Mouse (Mus musculus) midbrain, embryonic 13.5 days (tissue): ENCODE measurements at regions not wholly inside any gene's neighbourhood (a gene's known extent, or its start where the extent isn't known, plus 50 kb on each side); places are given as distances from the start of the nearest gene placed in this dataset.
A peak's percentile ranks its signal among the peaks of the same experiment; 100 is the strongest.

ENCODE experiments used
- ATAC-seq: fragments of 200-750 bp; cut with Nextera tagmentation; 2 replicates; pipeline ENCODE4 v1.8.0; 2017; ENCODE audit warnings: mild to moderate bottlenecking, moderate TSS enrichment, moderate library complexity
- H3K27ac ChIP-seq: fragments of 300-500 bp; sonication (generic); 2 replicates; pipeline ENCODE4 v1.5.1; 2015; ENCODE audit warnings: inconsistent platforms, mild to moderate bottlenecking, moderate library complexity
- H3K27me3 ChIP-seq: fragments of 300-500 bp; sonication (generic); 2 replicates; pipeline ENCODE4 v1.6.1; 2015; ENCODE audit warnings: mild to moderate bottlenecking, inconsistent platforms
- H3K36me3 ChIP-seq: fragments of 300-500 bp; sonication (generic); 2 replicates; pipeline ENCODE4 v1.6.1; 2015; ENCODE audit warnings: mild to moderate bottlenecking, inconsistent platforms
- H3K4me1 ChIP-seq: fragments of 300-500 bp; sonication (generic); replicated peaks from 2 replicates; pipeline ENCODE4 v1.6.1; 2015; ENCODE audit warnings: inconsistent platforms
- H3K4me2 ChIP-seq: fragments of 300-500 bp; sonication (generic); replicated peaks from 2 replicates; pipeline ENCODE4 v1.6.1; 2015; ENCODE audit warnings: moderate library complexity, mild to moderate bottlenecking, inconsistent platforms
- H3K4me3 ChIP-seq: fragments of 300-500 bp; sonication (generic); replicated peaks from 2 replicates; pipeline ENCODE4 v1.5.1; 2015; ENCODE audit warnings: mild to moderate bottlenecking, inconsistent platforms
- H3K9ac ChIP-seq: fragments of 300-500 bp; sonication (generic); replicated peaks from 2 replicates; pipeline ENCODE4 v1.6.1; 2015; ENCODE audit warnings: mild to moderate bottlenecking, inconsistent platforms
- H3K9me3 ChIP-seq: fragments of 300-500 bp; sonication (generic); 2 replicates; pipeline ENCODE4 v1.6.1; 2016; ENCODE audit warnings: mild to moderate bottlenecking, inconsistent platforms
- WGBS: fragments of 180-500 bp; shearing (Covaris S2); methylation state at CpG from one replicate; pipeline ENCODE4 v1.1.7; 2015; 5-methylcytosine and 5-hydroxymethylcytosine counted together

DNA sequence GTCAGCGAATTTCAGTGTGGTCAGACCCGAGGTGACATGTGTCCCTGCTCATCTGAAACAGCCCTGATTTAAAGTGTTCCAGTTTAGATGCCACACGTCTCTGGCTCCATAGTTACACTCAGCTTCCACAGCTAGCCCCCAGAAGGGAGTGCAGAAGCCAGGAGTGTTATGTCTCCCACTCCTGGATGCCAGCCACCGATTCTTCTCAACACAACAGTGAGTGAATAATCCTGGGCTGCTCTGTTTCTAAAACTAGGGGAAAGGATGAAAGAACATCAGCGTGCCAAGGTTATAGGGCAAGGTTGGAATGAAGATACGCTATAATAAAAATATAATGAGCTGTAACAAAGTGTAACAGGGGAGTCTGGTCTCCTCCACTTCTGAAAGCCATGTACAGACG is 51.5 kb upstream of the Stmnd1 start:
- Histone ChIP-seq H3K4me1 (peaks cover 20% of the 10 kb centered on the region), H3K36me3 (no peaks in the 10 kb centered on the region), H3K4me3 (no peak overlapping the region), H3K4me2 (no peak overlapping the region), H3K9me3 (no peaks in the 10 kb centered on the region), H3K27ac (no peak overlapping the region), H3K9ac (no peak overlapping the region), H3K27me3 (no peaks in the 10 kb centered on the region)
- WGBS, result 76% methylated on average over 7 of the region's 7 CpGs
- ATAC-seq, result no peak

GRCm38 (mm10) chr13:46218101-46218701 is 55.3 kb upstream of the Stmnd1 start:
- Histone ChIP-seq H3K27ac (peak overlapping the region; percentile 31; the same call in 1 of the 2 replicates), H3K4me1 (peaks cover 22% of the 10 kb centered on the region), H3K27me3 (no peaks in the 10 kb centered on the region), H3K36me3 (no peaks in the 10 kb centered on the region), H3K4me3 (peak overlapping the region; percentile 23), H3K9ac (peak overlapping the region; percentile 11; the same call in 1 of the 2 replicates), H3K4me2 (peak overlapping the region; percentile 49), H3K9me3 (no peaks in the 10 kb centered on the region)
- 49% methylated on average over 20 of the region's 20 CpGs for WGBS
- peak; percentile 85 for ATAC-seq

DNA sequence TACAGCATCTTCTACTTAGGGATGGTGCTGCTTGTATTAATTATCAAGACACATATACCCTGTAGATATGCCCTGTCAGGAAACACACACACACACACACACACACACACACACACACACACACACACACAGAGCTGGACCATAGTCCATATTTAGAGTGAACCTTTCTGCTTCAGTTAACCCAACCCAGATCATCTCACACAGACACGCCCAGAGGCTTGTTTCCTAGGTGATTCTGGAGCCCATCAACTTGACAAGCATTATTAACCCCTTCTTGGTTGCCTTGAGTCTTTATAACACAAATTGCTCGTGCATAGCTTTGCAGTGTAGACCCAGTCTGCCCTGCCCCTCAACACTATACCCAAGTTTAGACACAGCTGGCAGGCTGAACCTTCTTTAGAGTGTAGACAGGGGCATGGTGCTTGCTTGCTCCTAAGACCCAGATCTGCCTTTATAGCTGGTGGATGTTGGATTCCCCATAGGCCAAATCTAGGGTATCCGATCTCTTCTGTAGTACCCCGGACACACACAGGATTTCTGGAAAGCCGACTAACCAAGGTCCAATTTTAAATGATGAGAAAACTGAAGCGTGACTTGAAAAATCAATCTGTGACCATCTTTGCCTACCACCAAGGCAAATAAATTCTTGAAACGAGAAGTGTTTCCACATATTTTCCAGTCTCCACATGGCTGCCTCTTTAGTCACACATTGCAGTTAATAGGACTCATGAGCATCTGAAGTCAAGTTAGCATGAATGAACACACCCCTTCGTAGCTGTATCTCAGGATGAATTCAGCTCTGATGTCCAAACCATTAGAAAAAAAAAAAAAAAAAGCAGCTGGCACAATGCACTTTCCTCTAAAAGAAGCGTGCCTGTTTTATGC is 56.3 kb upstream of the Stmnd1 start:
- ATAC-seq, result 0 out of 2 replicates have a peak, but pooled peaks have one; percentile 17
- Histone ChIP-seq H3K9me3 (no peaks in the 10 kb centered on the region), H3K27me3 (no peaks in the 10 kb centered on the region), H3K9ac (no peak overlapping the region), H3K4me1 (peaks cover 22% of the 10 kb centered on the region), H3K27ac (peak overlapping the region; percentile 31), H3K4me2 (peak overlapping the region; percentile 49), H3K4me3 (no peak overlapping the region), H3K36me3 (no peaks in the 10 kb centered on the region)
- whole genome bisulfite sequencing, result 63% methylated on average over 9 of the region's 9 CpGs

DNA sequence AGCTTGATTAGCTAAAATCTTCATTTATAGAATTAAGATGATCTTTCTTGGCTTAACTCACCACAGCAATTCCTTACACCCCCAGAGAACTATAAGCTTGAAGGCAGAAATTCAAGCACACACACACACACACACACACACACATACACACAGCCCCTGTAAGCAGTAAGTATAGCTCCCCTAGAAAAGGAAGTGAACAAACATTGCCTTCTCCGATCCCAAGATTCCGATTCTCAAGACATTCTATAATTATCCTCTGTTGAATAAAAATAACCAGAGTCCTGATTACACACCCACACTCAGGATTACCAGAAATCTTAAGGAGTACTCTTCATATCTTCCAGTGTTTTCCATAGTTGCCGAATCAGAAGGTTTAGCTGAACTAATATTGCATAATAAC is 70.0 kb upstream of the Stmnd1 start:
- Histone ChIP-seq H3K27ac (no peak overlapping the region), H3K36me3 (no peaks in the 10 kb centered on the region), H3K4me1 (peaks cover 5% of the 10 kb centered on the region; the same call in 1 of the 2 replicates), H3K9ac (no peak overlapping the region), H3K4me2 (no peak overlapping the region), H3K27me3 (no peaks in the 10 kb centered on the region), H3K9me3 (no peaks in the 10 kb centered on the region), H3K4me3 (no peak overlapping the region)
- WGBS, result 86% methylated on average over 3 of the region's 3 CpGs
- ATAC-seq, result no peak

GRCm38 (mm10) chr13:46202586-46202985 is 70.9 kb upstream of the Stmnd1 start:
- Histone ChIP-seq H3K27me3 (no peaks in the 10 kb centered on the region), H3K27ac (no peak overlapping the region), H3K9ac (no peak overlapping the region), H3K36me3 (no peaks in the 10 kb centered on the region), H3K4me1 (peaks cover 5% of the 10 kb centered on the region; the same call in 1 of the 2 replicates), H3K4me2 (no peak overlapping the region), H3K9me3 (no peaks in the 10 kb centered on the region), H3K4me3 (no peak overlapping the region)
- WGBS, result 88% methylated on average over 6 of the region's 6 CpGs
- ATAC-seq, result no peak

DNA sequence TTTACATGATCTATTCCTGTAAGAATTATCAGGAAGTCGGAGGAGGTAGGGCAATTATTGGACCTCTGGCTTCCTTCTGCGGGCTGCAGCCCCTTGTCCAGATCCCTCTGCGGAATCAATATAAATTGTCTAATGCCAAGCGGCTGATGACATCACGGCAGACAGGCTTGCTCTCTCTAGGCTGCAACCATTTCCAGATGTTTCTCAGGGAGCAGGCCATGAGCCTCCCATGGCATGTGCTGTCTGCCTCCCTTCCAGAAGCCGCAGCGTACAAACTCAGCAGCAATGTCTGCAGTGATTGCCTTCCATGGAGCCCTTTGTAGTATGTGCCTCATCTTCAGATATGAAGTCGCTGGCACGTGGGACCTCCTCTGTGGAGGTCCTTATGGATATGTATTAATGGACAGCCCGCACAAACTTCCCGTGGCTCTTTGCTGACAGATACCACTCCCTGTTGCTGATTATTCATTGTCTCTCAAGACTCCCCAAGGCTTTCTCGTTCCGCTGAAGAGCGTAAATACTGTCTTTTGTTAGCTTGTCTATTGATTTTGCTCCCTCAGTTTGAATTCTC is 72.4 kb upstream of the Stmnd1 start:
- no peak overlapping the region for H3K9ac ChIP-seq
- no peaks in the 10 kb centered on the region for H3K36me3 ChIP-seq
- H3K4me3 ChIP-seq, result no peak overlapping the region
- peaks cover 5% of the 10 kb centered on the region; the same call in 1 of the 2 replicates for H3K4me1 ChIP-seq
- H3K27ac ChIP-seq, result no peak overlapping the region
- WGBS, result 72% methylated on average over 14 of the region's 14 CpGs
- no peak for ATAC-seq
- no peaks in the 10 kb centered on the region for H3K27me3 ChIP-seq
- no peak overlapping the region for H3K4me2 ChIP-seq
- no peaks in the 10 kb centered on the region for H3K9me3 ChIP-seq

DNA sequence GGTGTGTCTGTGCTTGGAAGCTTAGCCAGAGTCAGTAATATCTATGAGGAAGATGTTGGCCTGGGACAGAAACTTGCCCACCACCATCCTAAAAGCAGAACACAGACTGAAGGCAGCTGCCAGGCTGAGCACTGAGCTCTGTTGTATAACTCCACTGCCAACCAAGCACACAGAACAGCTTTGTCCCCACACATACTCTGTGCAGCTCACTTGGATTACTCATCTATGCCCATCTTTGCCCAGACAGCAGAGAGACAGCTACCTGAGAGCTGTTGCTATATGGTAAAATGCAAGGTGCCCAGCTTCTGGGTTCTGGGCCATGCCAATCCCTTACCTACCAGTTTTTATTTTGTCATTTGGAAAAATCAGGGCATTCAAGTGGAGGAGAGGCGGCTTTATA is 80.4 kb upstream of the Stmnd1 start:
- Histone ChIP-seq H3K4me1 (no peaks in the 10 kb centered on the region), H3K9ac (no peak overlapping the region), H3K27me3 (no peaks in the 10 kb centered on the region), H3K4me2 (no peak overlapping the region), H3K9me3 (no peaks in the 10 kb centered on the region), H3K4me3 (no peak overlapping the region), H3K27ac (no peak overlapping the region), H3K36me3 (no peaks in the 10 kb centered on the region)
- WGBS, result 85% methylated on average over 1 of the region's 1 CpGs
- ATAC-seq, result no peak

DNA sequence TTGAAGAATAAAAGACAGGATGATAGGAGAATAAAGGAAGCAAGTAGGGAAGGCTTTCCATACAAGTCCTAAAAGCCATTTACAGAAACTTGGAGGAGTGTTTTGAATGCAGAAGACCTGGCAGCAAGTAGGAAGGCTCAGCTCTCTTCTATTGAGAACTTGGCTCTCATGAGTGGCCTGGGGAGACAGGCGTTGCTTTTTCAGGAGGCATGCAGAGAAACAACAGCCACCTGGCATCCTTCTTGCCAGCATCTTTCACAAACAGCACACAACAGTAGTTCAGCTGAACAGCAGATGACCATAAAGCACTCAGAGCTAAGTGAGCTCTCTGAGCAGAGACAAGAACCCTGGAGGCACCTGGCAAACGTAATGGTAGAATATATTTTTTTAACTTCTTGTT is 83.8 kb upstream of the Stmnd1 start:
- no peak for ATAC-seq
- no peak overlapping the region for H3K4me2 ChIP-seq
- no peak overlapping the region for H3K4me3 ChIP-seq
- no peak overlapping the region for H3K9ac ChIP-seq
- H3K36me3 ChIP-seq, result no peaks in the 10 kb centered on the region
- no peaks in the 10 kb centered on the region for H3K4me1 ChIP-seq
- no peaks in the 10 kb centered on the region for H3K27me3 ChIP-seq
- 84% methylated on average over 2 of the region's 2 CpGs for WGBS
- no peaks in the 10 kb centered on the region for H3K9me3 ChIP-seq
- H3K27ac ChIP-seq, result no peak overlapping the region

DNA sequence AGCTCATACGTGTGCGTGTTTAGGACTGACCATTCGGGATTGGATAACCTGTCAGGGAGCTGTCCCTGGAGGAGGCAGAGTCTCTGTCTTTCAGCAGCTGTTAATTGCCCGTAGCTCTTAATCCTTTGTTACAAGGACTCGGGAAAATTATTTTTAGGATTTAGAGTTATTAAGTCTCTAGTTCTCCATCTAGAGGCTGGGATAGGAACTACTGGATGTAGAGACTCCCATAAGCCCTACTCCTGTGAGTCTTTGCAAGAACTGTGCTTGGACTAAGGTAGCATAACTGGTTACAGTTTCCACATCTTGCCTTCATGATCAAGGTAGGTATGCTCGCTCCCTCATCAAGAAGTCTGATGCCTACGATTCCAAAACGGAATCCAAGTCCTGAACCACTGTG is 90.7 kb upstream of the Stmnd1 start:
- no peak overlapping the region for H3K4me2 ChIP-seq
- no peaks in the 10 kb centered on the region for H3K9me3 ChIP-seq
- no peaks in the 10 kb centered on the region for H3K27me3 ChIP-seq
- H3K4me1 ChIP-seq, result peaks cover 17% of the 10 kb centered on the region
- 74% methylated on average over 8 of the region's 8 CpGs for WGBS
- no peak overlapping the region for H3K27ac ChIP-seq
- H3K9ac ChIP-seq, result no peak overlapping the region
- H3K4me3 ChIP-seq, result no peak overlapping the region
- H3K36me3 ChIP-seq, result no peaks in the 10 kb centered on the region
- ATAC-seq, result no peak

- H3K4me3 ChIP-seq, result no peak overlapping the region
Observed at GRCm38 (mm10) chr13:46180606-46181133, 92.9 kb upstream of the Stmnd1 start.

GRCm38 (mm10) chr13:46179916-46180315 is 93.6 kb upstream of the Stmnd1 start:
- Histone ChIP-seq H3K9ac (no peak overlapping the region), H3K27me3 (no peaks in the 10 kb centered on the region), H3K9me3 (no peaks in the 10 kb centered on the region), H3K36me3 (no peaks in the 10 kb centered on the region), H3K4me3 (no peak overlapping the region), H3K27ac (no peak overlapping the region), H3K4me2 (no peak overlapping the region), H3K4me1 (peaks cover 17% of the 10 kb centered on the region)
- WGBS, result 78% methylated on average over 3 of the region's 3 CpGs
- ATAC-seq, result no peak

More at GRCm38 (mm10) chr13:46180606-46181133, 92.9 kb upstream of the Stmnd1 start:
- Histone ChIP-seq H3K27ac (peak overlapping the region; percentile 40; the same call in 1 of the 2 replicates), H3K9ac (no peak overlapping the region), H3K4me2 (peak overlapping the region; percentile 23), H3K9me3 (no peaks in the 10 kb centered on the region), H3K4me1 (peaks cover 17% of the 10 kb centered on the region), H3K36me3 (no peaks in the 10 kb centered on the region), H3K27me3 (no peaks in the 10 kb centered on the region)
- 18% methylated on average over 12 of the region's 12 CpGs for WGBS
- ATAC-seq, result peak; percentile 66; the same call in 1 of the 2 replicates

DNA sequence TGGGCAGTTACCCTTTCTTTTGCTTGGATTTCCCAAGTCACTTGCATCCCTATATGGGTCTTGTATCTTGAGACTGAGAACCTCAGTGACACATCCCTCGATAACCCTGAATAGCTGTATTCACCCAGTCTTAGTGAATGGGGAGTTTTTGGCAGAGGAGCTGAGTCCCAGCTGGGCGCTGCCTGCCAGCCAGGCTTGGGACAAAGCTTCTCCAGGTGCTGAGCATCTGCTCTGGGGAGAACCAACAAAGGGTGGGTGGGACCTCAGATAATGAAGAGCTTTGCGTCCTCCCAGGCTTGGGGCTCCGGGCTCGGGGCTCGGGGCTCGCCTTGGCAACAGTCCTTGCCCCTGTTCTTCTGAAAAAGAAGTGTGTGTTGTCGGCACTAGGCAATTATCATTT is 100.4 kb upstream of the Stmnd1 start:
- Histone ChIP-seq H3K9ac (no peak overlapping the region), H3K36me3 (no peaks in the 10 kb centered on the region), H3K4me3 (no peak overlapping the region), H3K4me1 (peaks cover 8% of the 10 kb centered on the region), H3K4me2 (no peak overlapping the region), H3K27ac (0 out of 2 replicates have a peak overlapping the region, but pooled peaks have one; percentile 41), H3K9me3 (no peaks in the 10 kb centered on the region), H3K27me3 (no peaks in the 10 kb centered on the region)
- peak; percentile 68; the same call in 1 of the 2 replicates for ATAC-seq
- 11% methylated on average over 8 of the region's 8 CpGs for WGBS
